Mouse (Mus musculus): ENCODE measurements at regions not wholly inside any gene's neighbourhood (a gene's known extent, or its start where the extent isn't known, plus 50 kb on each side); places are given as distances from the start of the nearest gene placed in this dataset.

GRCm38 (mm10) chr7:77966658-77967057 is 771.2 kb downstream of the Ntrk3 start:
- no peak for DNase-seq

GRCm38 (mm10) chr7:77933366-77933765 is 804.4 kb downstream of the Ntrk3 start:
- DNase-seq: no peak

GRCm38 (mm10) chr7:77928479-77929467 is 809.0 kb downstream of the Ntrk3 start:
- DNase-seq: no peak

GRCm38 (mm10) chr7:77899231-77899630 is 838.6 kb downstream of the Ntrk3 start:
- DNase-seq: no peak

- DNase-seq: no peak
Observed at GRCm38 (mm10) chr7:77888543-77888942, 849.3 kb downstream of the Ntrk3 start.

- DNase-seq: no peak
Observed at GRCm38 (mm10) chr7:77882605-77883354, 855.0 kb downstream of the Ntrk3 start.

GRCm38 (mm10) chr7:77867518-77867917 is 870.3 kb downstream of the Ntrk3 start:
- no peak for DNase-seq

- DNase-seq: no peak
Observed at GRCm38 (mm10) chr7:77861841-77862240, 876.0 kb downstream of the Ntrk3 start.

- no peak for DNase-seq
Observed at GRCm38 (mm10) chr7:77858436-77858835, 879.4 kb downstream of the Ntrk3 start.

- no peak for DNase-seq
Observed at GRCm38 (mm10) chr7:77857979-77858378, 879.8 kb downstream of the Ntrk3 start.

GRCm38 (mm10) chr7:77855653-77856239 is 882.1 kb downstream of the Ntrk3 start:
- no peak for DNase-seq

- DNase-seq: no peak
Observed at GRCm38 (mm10) chr7:77855077-77855476, 882.7 kb downstream of the Ntrk3 start.

- no peak for DNase-seq
Observed at GRCm38 (mm10) chr7:77824261-77824959, 913.4 kb downstream of the Ntrk3 start.

GRCm38 (mm10) chr7:77812052-77812903 is 925.5 kb downstream of the Ntrk3 start:
- DNase-seq: no peak

- DNase-seq: no peak
Observed at GRCm38 (mm10) chr7:77786801-77787200, 951.0 kb downstream of the Ntrk3 start.

- DNase-seq: no peak
Observed at GRCm38 (mm10) chr7:77771711-77772449, 965.9 kb downstream of the Ntrk3 start.

GRCm38 (mm10) chr7:77738996-77739765 is 998.6 kb downstream of the Ntrk3 start:
- no peak for DNase-seq

Measured in gastrocnemius, postnatal 10 days (tissue).